Mouse (Mus musculus) layer of hippocampus, adult 8-10 months (tissue): ENCODE results near the gene D6Wsu163e. TPM values are rescaled to one million over a fixed set of nuclear protein-coding genes. Genes with fewer than 3 reads are reported as not detected.

Experiments
- DNase-seq, 2 experiments: peaks; one replicate each; pipeline ENCODE4 v3.0.0; 2022; ENCODE audit warnings: low spot score in 2 of 2
- total RNA-seq, 4 experiments: library from RNA; stranded (reverse); gene quantifications; 2 replicates each; pipeline ENCODE4 v1.2.4; 2022

D6Wsu163e gene
- total RNA-seq, 4 experiments from 2014 or later: 43.4 to 49.3 (median 46.7) TPM

DNA sequence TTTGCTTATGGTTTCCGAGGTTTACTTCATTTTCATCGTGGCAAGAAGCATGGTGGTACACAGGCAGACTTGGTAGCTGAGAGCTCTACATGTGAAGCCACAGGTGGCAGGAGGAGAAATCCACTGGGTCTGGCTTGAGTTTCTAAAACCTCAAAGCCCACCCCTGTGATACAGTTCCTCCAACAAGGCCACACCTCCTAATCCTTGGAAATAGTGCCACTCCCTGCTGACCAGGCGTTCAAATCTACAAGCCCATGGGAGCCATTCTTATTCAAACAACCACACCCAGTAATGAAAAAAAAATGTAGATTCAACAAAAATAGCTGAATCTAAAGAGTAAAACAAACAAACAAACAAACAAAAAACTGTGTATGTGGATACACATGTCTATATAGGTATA is 65.9 kb downstream of the D6Wsu163e start:
- no peak for DNase-seq

DNA sequence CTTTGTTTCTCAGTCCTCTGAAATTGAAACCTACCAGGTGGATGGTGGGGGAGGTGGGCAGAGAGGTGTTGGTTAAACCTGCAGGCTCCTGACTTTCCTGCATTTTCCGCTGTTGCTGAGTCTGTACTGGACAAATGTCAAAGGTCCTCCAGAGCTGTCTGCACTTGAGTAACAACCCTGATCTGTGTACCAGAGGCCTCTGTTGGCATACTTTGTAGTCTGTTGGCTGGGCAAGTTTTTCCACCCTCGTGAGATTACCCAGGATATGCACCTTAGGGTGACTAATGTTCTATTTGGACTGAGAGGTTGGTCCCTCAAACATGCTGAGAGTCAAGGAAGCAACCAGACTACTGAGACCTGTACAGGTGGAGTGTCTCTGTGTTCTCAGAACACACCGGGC is 66.8 kb downstream of the D6Wsu163e start:
- no peak for DNase-seq

DNA sequence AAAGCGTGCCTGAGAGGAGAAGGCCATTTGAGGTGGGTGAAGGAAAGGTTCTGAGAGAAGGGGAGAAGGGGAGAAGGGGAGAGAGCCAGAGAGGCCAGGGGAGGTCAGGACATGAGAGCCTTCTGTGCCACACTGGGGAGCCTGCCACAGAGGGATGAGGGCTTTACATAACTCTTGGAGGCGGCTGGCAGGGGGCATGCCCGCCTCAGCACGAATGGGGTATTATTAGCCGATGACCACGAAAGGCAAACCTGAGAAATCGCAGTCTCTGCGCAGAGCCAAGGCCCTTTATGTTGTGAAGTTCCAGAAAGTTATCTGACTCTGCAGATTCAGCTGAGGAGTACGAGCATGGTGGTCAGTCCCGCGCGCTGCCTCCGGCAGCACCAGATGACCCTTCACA is 70.3 kb downstream of the D6Wsu163e start:
- no peak for DNase-seq

DNA sequence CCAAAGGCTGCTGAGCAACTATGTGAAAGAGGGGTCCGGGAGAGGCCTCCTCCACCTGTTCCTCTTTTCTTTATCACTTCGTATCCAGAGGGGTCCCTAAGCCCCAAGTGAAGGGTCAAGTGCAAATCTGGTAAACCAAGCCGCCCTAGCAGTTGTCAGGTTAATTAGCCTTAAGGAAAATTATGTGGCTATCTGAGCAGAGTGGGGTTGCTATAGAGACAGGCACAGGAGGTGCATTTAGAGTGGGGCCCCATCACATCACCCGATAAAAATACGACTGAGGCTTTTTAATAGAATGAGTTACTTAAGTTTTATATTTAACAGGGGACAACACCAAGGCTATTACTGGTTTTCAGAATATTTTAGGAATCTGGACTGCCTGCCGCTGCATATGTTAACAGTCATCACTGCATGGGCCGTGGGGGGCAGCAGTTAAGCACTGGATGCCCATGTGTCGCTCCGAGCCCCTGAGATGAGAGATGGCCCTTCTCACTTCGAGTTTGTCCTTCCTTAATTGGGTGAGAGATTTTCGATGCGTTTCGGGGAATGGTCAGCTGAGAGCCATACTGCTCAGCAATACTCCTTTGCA is 72.3 kb downstream of the D6Wsu163e start:
- DNase-seq: no peak

DNA sequence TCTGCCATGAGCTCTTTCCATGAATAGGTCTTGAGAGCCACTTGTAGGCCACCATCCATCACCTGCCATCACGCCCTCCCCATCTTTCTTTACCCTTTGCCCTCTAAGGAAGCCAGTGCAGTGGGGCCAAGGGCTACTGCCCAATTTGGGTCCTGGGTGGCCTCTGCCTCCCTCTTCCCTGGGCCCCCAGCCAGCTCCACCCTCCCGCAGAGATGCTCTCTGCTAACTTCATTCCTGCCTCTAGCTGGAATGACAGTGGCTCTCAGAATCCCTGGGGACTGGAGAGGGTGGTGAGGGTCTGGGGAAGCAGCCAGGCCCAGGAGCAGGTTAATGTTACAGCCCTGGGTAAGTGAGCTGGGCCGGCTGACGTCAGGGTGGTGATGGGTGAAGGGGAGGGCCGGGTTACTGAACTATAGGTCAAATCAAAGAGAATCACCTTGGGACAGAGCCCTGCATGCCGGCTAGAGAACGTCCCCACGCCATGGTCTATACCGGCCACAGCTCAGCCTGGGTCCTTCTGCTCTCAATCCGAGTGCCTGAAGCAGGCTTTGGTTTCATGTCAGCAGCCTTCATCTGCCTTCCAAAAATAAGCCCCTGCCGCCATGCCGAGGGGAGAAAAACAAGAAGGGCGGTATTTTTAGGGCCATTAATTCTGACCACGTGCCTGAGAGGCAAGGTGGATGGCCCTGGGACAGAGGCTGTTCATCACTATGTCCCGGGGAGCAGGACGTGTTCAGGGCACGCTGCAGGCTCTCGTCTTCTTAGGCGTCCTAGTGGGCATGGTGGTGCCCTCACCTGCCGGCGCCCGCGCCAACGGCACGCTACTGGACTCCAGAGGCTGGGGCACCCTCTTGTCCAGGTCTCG is 75.4 kb downstream of the D6Wsu163e start, which contains the start of gene Fgf6:
Fgf6 (plus strand) TSS at position 681 of the 865 bp plus-strand sequence.
- no peak for DNase-seq

DNA sequence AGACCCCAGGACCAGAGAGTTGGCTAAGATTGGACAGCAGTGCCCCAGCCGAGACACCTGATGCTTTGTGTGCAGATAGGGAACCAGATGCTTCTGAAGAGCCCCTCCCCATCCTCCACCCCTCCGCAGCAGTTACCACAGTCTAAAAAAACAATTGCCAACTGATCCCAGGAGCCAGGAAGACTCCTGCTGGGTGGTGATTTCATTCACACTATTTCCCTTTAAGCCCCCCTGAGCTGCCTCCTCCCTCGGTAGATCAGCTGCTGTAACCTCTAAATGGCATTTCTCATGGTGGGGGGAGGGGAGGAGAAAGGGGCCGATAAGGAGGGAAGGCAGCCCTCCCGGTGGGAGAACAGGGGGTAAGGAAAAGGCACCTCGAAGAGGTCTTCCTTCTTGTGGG is 79.5 kb downstream of the D6Wsu163e start:
- DNase-seq: no peak

DNA sequence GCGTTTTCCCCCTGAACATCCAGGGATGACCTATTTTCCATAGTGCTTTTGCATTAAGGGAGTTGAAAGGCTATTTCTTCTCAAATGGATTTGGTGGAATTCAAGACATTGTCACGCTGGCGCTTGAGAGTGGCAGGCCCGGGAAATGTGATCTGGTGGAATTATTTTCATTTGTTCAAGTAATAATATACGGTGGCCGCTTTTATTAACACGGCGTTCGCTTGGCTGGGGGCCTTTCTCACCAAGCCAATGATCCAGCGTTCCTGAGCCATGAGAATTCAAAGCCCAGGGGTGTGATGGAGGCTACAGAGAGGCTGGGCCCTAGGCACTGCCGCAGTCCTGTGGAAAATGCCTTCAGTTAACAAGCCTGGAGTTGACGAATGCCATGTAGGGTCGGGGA is 80.7 kb downstream of the D6Wsu163e start:
- DNase-seq: no peak

DNA sequence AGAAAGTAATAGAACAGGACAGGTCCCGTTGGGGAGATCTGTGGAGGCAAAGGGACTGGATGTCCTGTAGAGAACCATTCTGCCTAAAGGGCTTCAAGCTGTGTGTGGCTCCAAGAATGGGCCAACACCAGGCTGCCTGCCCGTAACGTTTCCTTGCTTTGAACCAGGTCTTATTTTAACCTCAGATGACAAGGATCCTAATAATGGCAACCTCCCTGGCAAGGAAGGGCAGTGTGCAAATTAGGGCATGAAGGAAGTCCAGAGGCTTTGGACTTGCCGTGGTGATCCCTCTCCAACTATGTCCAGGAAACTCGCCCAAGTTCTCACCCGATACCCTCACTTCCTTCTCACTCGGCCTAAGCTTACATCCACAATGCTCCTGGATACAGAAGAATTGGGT is 85.1 kb downstream of the D6Wsu163e start:
- no peak for DNase-seq

Other genes starting within 250 kb of the D6Wsu163e start
- gene Kcna6, start 199.3 kb upstream of the D6Wsu163e start, total RNA-seq: 10 to 100 TPM; 45.8 to 60.4 (median 52.2) TPM
- 100 to 1,000 TPM; 145 to 166 (median 152) TPM for gene Ndufa9, start 90.8 kb upstream of the D6Wsu163e start, total RNA-seq
- gene Akap3, start 86.9 kb upstream of the D6Wsu163e start, total RNA-seq: under 1 TPM; 0.11 to 0.29 (median 0.26) TPM
- gene Dyrk4, start 18.1 kb upstream of the D6Wsu163e start, total RNA-seq: 1 to 10 TPM in 1 of 4 experiments, under 1 TPM in 2, not detected in 1; 0.19 to 1.0 (median 0.45) TPM
- 1 to 10 TPM; 1.4 to 3.9 (median 2.7) TPM for gene Rad51ap1, start 375 bp upstream of the D6Wsu163e start, total RNA-seq
- gene Fgf6, start 75.6 kb downstream of the D6Wsu163e start, total RNA-seq: not detected
- under 1 TPM in 2 of 4 experiments, not detected in 2; 0.36 to 0.43 TPM for gene Fgf23, start 132.9 kb downstream of the D6Wsu163e start, total RNA-seq
- gene Tigar, start 169.6 kb downstream of the D6Wsu163e start, total RNA-seq: 10 to 100 TPM; 24.8 to 31.6 (median 26.7) TPM
- 100 to 1,000 TPM in 3 of 4 experiments, 10 to 100 TPM in 1; 99.8 to 130 (median 120) TPM for gene Ccnd2, start 212.2 kb downstream of the D6Wsu163e start, total RNA-seq